Mouse (Mus musculus) limb, embryonic 11.5 days (tissue): ENCODE results near the gene Zpbp2. TPM values are rescaled to one million over a fixed set of nuclear protein-coding genes. Genes with fewer than 3 reads are reported as not detected.
"Not testable (repeated sequence)": the region's sequence is repeated elsewhere in the genome, so short reads cannot be mapped to it uniquely, and the experiment has no call there.

Source experiments
- ATAC-seq: fragments of 200-750 bp; cut with Nextera tagmentation; 2 replicates; pipeline ENCODE4 v1.8.0; 2017; ENCODE audit warnings: low read depth; ENCODE audit not compliant: insufficient number of reproducible peaks, low FRiP score, low TSS enrichment
- DNase-seq: peaks from one replicate; pipeline ENCODE4 v3.0.0-alpha.2; 2015; ENCODE audit warnings: low spot score
- H3K27ac ChIP-seq: fragments of 300-500 bp; sonication (generic); replicated peaks from 2 replicates; pipeline ENCODE4 v1.5.1; 2014; ENCODE audit warnings: low read depth, mild to moderate bottlenecking, low read length
- H3K27me3 ChIP-seq: fragments of 300-500 bp; sonication (generic); 2 replicates; pipeline ENCODE4 v1.6.1; 2014; ENCODE audit warnings: mild to moderate bottlenecking, low read length, mixed read lengths; ENCODE audit not compliant: control insufficient read depth, insufficient read depth
- H3K36me3 ChIP-seq: fragments of 300-500 bp; sonication (generic); 2 replicates; pipeline ENCODE4 v1.6.1; 2014; ENCODE audit warnings: mild to moderate bottlenecking, low read length, moderate library complexity, mixed read lengths; ENCODE audit not compliant: control insufficient read depth, insufficient read depth
- H3K4me1 ChIP-seq: fragments of 300-500 bp; sonication (generic); 2 replicates; pipeline ENCODE4 v1.6.1; 2014; ENCODE audit warnings: low read length, mixed read lengths; ENCODE audit not compliant: control insufficient read depth, insufficient read depth
- H3K4me2 ChIP-seq: fragments of 300-500 bp; sonication (generic); 2 replicates; pipeline ENCODE4 v1.6.1; 2014; ENCODE audit warnings: low read depth, mild to moderate bottlenecking, moderate library complexity; ENCODE audit not compliant: severe bottlenecking
- H3K4me3 ChIP-seq: fragments of 300-500 bp; sonication (generic); 2 replicates; pipeline ENCODE4 v1.5.1; 2014; ENCODE audit warnings: low read depth, low read length
- H3K9ac ChIP-seq: fragments of 300-500 bp; sonication (generic); 2 replicates; pipeline ENCODE4 v1.6.1; 2014; ENCODE audit warnings: mild to moderate bottlenecking, low read length
- H3K9me3 ChIP-seq: fragments of 300-500 bp; sonication (generic); 2 replicates; pipeline ENCODE4 v1.6.1; 2016; ENCODE audit warnings: low read length; ENCODE audit not compliant: control insufficient read depth
- WGBS: fragments of 180-500 bp; shearing (Covaris S2); extraction: QIAGEN DNeasy Blood & Tissue Kit; methylation state at CpG from one replicate; pipeline ENCODE4 v1.1.7; 2014; 5-methylcytosine and 5-hydroxymethylcytosine counted together
- polyA plus RNA-seq: library from polyadenylated mRNA; unstranded; fragments of >200 nt; fragmentation: Nextera tagmentation; extraction: Ambion mirVana; gene quantifications from 2 replicates; pipeline ENCODE4 v1.2.1, GENCODE M21; 2014

Zpbp2 gene
- polyA plus RNA-seq, 1 experiment from 2014 or later, result 0.45 TPM

GRCm38 (mm10) chr11:98599291-98599690 is 48.4 kb downstream of the Zpbp2 start:
- ATAC-seq (no peak), DNase-seq (no peak)
- Histone ChIP-seq H3K36me3 (no peaks in the 10 kb centered on the region), H3K27me3 (peaks cover 10% of the 10 kb centered on the region), H3K4me1 (peaks cover 2% of the 10 kb centered on the region; the same call in 1 of the 2 replicates), H3K4me3 (no peak overlapping the region), H3K27ac (no peak overlapping the region), H3K9me3 (no peaks in the 10 kb centered on the region), H3K9ac (no peak overlapping the region), H3K4me2 (no peak overlapping the region)
- 28% methylated on average over 18 of the region's 18 CpGs for WGBS

- Histone ChIP-seq H3K9me3 (no peaks in the 10 kb centered on the region), H3K4me1 (peaks cover 2% of the 10 kb centered on the region; the same call in 1 of the 2 replicates), H3K36me3 (no peaks in the 10 kb centered on the region), H3K4me3 (no peak overlapping the region; the same call in 1 of the 2 replicates), H3K4me2 (peak overlapping the region; percentile 49), H3K27ac (no peak overlapping the region), H3K27me3 (peaks cover 10% of the 10 kb centered on the region), H3K9ac (peak overlapping the region; percentile 13; the same call in 1 of the 2 replicates)
- WGBS, result under 1% methylated on average over 20 of the region's 20 CpGs
- ATAC-seq (no peak), DNase-seq (peak; percentile 69)
These were observed 51.3 kb downstream of the Zpbp2 start for GRCm38 (mm10) chr11:98602090-98602690.

GRCm38 (mm10) chr11:98603953-98604352 is 53.1 kb downstream of the Zpbp2 start:
- WGBS, result 81% methylated on average over 2 of the region's 2 CpGs
- H3K9me3 ChIP-seq, result no peaks in the 10 kb centered on the region

GRCm38 (mm10) chr11:98604911-98605310 is 54.0 kb downstream of the Zpbp2 start:
- H3K27ac ChIP-seq, H3K9me3 ChIP-seq, H3K4me2 ChIP-seq, H3K36me3 ChIP-seq, H3K4me1 ChIP-seq, H3K9ac ChIP-seq, ATAC-seq, H3K27me3 ChIP-seq, DNase-seq, H3K4me3 ChIP-seq: not testable (repeated sequence)
- WGBS, result 65% methylated on average over 6 of the region's 6 CpGs

More at GRCm38 (mm10) chr11:98603953-98604352, 53.1 kb downstream of the Zpbp2 start:
- Histone ChIP-seq H3K9ac (no peak overlapping the region), H3K4me1 (peaks cover 2% of the 10 kb centered on the region; the same call in 1 of the 2 replicates), H3K4me2 (no peak overlapping the region), H3K36me3 (no peaks in the 10 kb centered on the region), H3K4me3 (no peak overlapping the region), H3K27ac (no peak overlapping the region), H3K27me3 (peaks cover 5% of the 10 kb centered on the region)
- no peak for ATAC-seq
- no peak for DNase-seq

- DNase-seq (no peak), ATAC-seq (no peak)
- Histone ChIP-seq H3K4me3 (no peak overlapping the region), H3K27me3 (no peaks in the 10 kb centered on the region), H3K9ac (no peak overlapping the region), H3K4me1 (peaks cover 2% of the 10 kb centered on the region; the same call in 1 of the 2 replicates), H3K27ac (no peak overlapping the region), H3K4me2 (no peak overlapping the region), H3K36me3 (no peaks in the 10 kb centered on the region), H3K9me3 (no peaks in the 10 kb centered on the region)
- WGBS, result 9% methylated on average over 3 of the region's 3 CpGs
These were observed 55.9 kb downstream of the Zpbp2 start for GRCm38 (mm10) chr11:98606763-98607162.

Other genes starting within 250 kb of the Zpbp2 start
- gene Neurod2, start 221.4 kb upstream of the Zpbp2 start, polyA plus RNA-seq, result not detected in 2 replicates
- gene Ppp1r1b, start 202.7 kb upstream of the Zpbp2 start, polyA plus RNA-seq, result 0.17 TPM in 1 of 2 replicates, not detected in the other
- gene Stard3, start 192.7 kb upstream of the Zpbp2 start, polyA plus RNA-seq, result 37.7 and 38.3 TPM in 2 replicates
- gene Tcap, start 167.3 kb upstream of the Zpbp2 start, polyA plus RNA-seq, result 0.41 and 0.53 TPM in 2 replicates
- 0.13 and 0.17 TPM in 2 replicates for gene Pnmt, start 164.6 kb upstream of the Zpbp2 start, polyA plus RNA-seq
- 6.3 and 9.5 TPM in 2 replicates for gene Pgap3, start 150.6 kb upstream of the Zpbp2 start, polyA plus RNA-seq
- 29.6 and 30.5 TPM in 2 replicates for gene Erbb2, start 138.6 kb upstream of the Zpbp2 start, polyA plus RNA-seq
- 75.4 and 78.3 TPM in 2 replicates for gene Mien1, start 112.1 kb upstream of the Zpbp2 start, polyA plus RNA-seq
- 5.3 and 6.7 TPM in 2 replicates for gene Grb7, start 104.7 kb upstream of the Zpbp2 start, polyA plus RNA-seq
- 0.07 TPM in 1 of 2 replicates, not detected in the other for gene Ikzf3, start 5.1 kb upstream of the Zpbp2 start, polyA plus RNA-seq
- gene Ormdl3, start 36.3 kb downstream of the Zpbp2 start, polyA plus RNA-seq, result 9.6 and 10.1 TPM in 2 replicates
- gene Lrrc3c, start 47.2 kb downstream of the Zpbp2 start, polyA plus RNA-seq, result not detected in 2 replicates
- 0.75 and 0.80 TPM in 2 replicates for gene Gm12355, start 74.6 kb downstream of the Zpbp2 start, polyA plus RNA-seq
- gene Gsdma3, start 75.3 kb downstream of the Zpbp2 start, polyA plus RNA-seq, result not detected in 2 replicates
- gene Gsdma2, start 95.7 kb downstream of the Zpbp2 start, polyA plus RNA-seq, result not detected in 2 replicates
- gene Gsdma, start 113.3 kb downstream of the Zpbp2 start, polyA plus RNA-seq, result 0.05 TPM in 1 of 2 replicates, not detected in the other
- gene Psmd3, start 131.5 kb downstream of the Zpbp2 start, polyA plus RNA-seq, result 180 and 187 TPM in 2 replicates
- gene Csf3, start 150.2 kb downstream of the Zpbp2 start, polyA plus RNA-seq, result 0.11 TPM in 1 of 2 replicates, not detected in the other
- 68.0 and 69.2 TPM in 2 replicates for gene Med24, start 178.3 kb downstream of the Zpbp2 start, polyA plus RNA-seq
- gene Thra, start 189.5 kb downstream of the Zpbp2 start, polyA plus RNA-seq, result 16.5 and 17.7 TPM in 2 replicates
- 1.0 and 1.1 TPM in 2 replicates for gene Nr1d1, start 224.2 kb downstream of the Zpbp2 start, polyA plus RNA-seq
- gene Msl1, start 244.4 kb downstream of the Zpbp2 start, polyA plus RNA-seq, result 24.6 and 25.6 TPM in 2 replicates